Mouse (Mus musculus): ENCODE measurements around the gene Iffo1. TPM values are rescaled to one million over a fixed set of nuclear protein-coding genes. Genes with fewer than 3 reads are reported as not detected.

Gene Iffo1
- polyA plus RNA-seq, 1 experiment: 96.0 TPM

DNA sequence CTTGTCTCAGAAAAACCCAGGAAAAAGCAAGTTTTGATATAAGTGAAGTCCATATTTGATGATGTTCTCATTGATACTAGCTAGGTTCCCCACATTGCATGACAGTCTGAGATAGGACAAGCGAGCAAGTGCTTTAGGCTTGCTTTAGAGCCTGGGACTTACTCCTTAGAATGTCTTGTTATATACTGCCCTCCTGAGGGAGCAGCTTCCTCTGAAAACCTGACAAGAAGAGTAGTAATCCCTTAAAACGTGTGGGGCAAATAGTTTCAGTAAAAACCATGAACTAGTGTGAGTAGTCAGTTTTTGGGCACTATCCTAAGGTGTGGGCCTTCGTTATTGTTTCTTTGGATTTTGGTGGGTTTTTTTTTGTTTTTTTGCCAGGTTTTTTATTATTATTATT lies 1.9 kb upstream of the Iffo1 start:
- H3K4me3 ChIP-seq (replicated peaks; ENCODE audit: insufficient read depth, low read depth, low read length): no peak overlapping the region
- DNase-seq: no peak

DNA sequence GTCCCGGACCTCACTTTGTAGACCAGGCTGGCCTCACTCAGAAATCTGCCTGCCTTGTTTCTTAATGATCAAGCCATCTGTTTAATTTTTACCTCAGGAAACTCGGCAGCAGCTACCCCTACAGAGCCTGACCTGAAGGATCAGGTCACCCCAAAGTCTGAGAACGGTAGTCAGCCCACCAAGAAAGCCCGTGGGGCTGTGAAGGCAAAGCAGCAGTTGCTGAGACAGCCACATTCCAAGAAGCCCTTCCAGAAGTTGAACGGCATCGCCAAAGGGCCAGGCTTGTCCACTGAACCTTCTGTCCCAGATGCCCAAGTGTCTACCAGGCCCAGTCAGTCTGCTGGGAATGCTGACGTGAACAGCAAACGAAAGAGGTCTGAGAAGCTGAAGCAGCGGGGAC lies 1.1 kb upstream of the Iffo1 start:
- no peak for TF ChIP-seq CTCF (IDR thresholded peaks at IDR 0.05; ENCODE audit: borderline replicate concordance, insufficient read depth, low read depth, low read length)
- TF ChIP-seq POLR2A (IDR thresholded peaks at IDR 0.05; ENCODE audit: borderline replicate concordance, insufficient read depth, low read length): no peak
- Histone ChIP-seq H3K4me1 (ENCODE audit: control insufficient read depth, insufficient read depth, low read length) (peaks cover 19% of the 10 kb centered on the region), H3K27ac (ENCODE audit: insufficient read depth, low read length) (no peak overlapping the region), H3K27me3 (ENCODE audit: control insufficient read depth, insufficient read depth, low read length) (no peaks in the 10 kb centered on the region), H3K4me3 (replicated peaks; ENCODE audit: insufficient read depth, low read depth, low read length) (no peak overlapping the region)
- DNase-seq: no peak
- 82% methylated on average over 9 of the region's 9 CpGs for WGBS

More for the DNA sequence above, 1.9 kb upstream of the Iffo1 start:
- peaks cover 12% of the 10 kb centered on the region for H3K4me1 ChIP-seq (ENCODE audit: control insufficient read depth, insufficient read depth, low read length)
- 74% methylated on average over 3 of the region's 3 CpGs for WGBS
- TF ChIP-seq CTCF (IDR thresholded peaks at IDR 0.05; ENCODE audit: borderline replicate concordance, insufficient read depth, low read depth, low read length) (no peak), POLR2A (IDR thresholded peaks at IDR 0.05; ENCODE audit: borderline replicate concordance, insufficient read depth, low read length) (no peak)
- H3K27me3 ChIP-seq (ENCODE audit: control insufficient read depth, insufficient read depth, low read length): no peaks in the 10 kb centered on the region
- no peak overlapping the region for H3K27ac ChIP-seq (ENCODE audit: insufficient read depth, low read length)

DNA sequence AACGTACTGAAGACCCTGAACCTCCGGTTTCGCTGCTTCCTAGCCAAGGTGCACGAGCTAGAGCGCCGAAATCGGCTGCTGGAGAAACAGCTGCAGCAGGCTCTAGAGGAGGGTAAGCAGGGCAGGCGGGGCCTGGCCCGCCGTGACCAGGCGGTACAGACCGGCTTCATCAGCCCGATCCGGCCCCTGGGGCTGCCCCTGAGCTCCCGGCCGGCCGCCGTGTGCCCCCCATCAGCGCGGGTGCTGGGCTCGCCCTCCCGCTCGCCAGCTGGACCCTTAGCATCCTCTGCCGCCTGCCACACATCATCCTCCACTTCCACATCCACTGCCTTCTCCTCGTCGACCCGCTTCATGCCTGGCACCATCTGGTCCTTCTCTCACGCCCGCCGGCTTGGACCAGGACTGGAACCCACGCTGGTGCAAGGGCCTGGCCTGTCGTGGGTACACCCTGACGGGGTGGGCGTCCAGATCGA lies 474 bp downstream of the Iffo1 start:
- no peak for TF ChIP-seq POLR2A (IDR thresholded peaks at IDR 0.05; ENCODE audit: borderline replicate concordance, insufficient read depth, low read length)
- TF ChIP-seq CTCF (IDR thresholded peaks at IDR 0.05; ENCODE audit: borderline replicate concordance, insufficient read depth, low read depth, low read length): no peak
- Histone ChIP-seq H3K27me3 (ENCODE audit: control insufficient read depth, insufficient read depth, low read length) (no peaks in the 10 kb centered on the region), H3K4me1 (ENCODE audit: control insufficient read depth, insufficient read depth, low read length) (peaks cover 28% of the 10 kb centered on the region), H3K27ac (ENCODE audit: insufficient read depth, low read length) (peak overlapping the region; percentile 69), H3K4me3 (replicated peaks; ENCODE audit: insufficient read depth, low read depth, low read length) (peak overlapping the region; percentile 72)
- DNase-seq: peak; percentile 63 to 71
- under 1% methylated on average over 35 of the region's 35 CpGs for WGBS

DNA sequence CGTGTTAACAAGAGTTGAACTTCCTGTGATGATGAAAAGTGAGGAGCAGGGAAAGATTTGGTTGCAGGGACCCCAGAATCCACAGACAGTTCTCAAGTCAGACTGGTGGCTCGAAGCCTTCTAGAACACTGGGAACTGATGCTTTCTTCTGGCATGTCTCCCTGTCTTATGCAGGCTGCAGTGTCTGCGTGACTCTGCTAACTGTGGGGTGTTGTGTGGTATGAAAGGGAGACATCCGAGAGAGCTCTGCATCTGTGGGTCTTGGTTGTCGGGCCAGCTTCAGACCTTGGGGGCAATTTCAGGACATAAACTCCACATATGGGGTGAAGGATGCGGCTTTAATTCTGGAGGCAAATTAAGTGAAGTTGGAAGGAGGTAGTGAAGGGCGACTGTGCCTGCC lies 1.1 kb downstream of the Iffo1 start:
- peak overlapping the region; percentile 72 for H3K4me3 ChIP-seq (replicated peaks; ENCODE audit: insufficient read depth, low read depth, low read length)
- H3K27ac ChIP-seq (ENCODE audit: insufficient read depth, low read length): peak overlapping the region; percentile 89; the same call in 1 of the 2 replicates
- no peaks in the 10 kb centered on the region for H3K27me3 ChIP-seq (ENCODE audit: control insufficient read depth, insufficient read depth, low read length)
- WGBS: 11% methylated on average over 7 of the region's 7 CpGs
- no peak for TF ChIP-seq CTCF (IDR thresholded peaks at IDR 0.05; ENCODE audit: borderline replicate concordance, insufficient read depth, low read depth, low read length)
- no peak for TF ChIP-seq POLR2A (IDR thresholded peaks at IDR 0.05; ENCODE audit: borderline replicate concordance, insufficient read depth, low read length)
- peaks cover 28% of the 10 kb centered on the region for H3K4me1 ChIP-seq (ENCODE audit: control insufficient read depth, insufficient read depth, low read length)
- no peak for DNase-seq

DNA sequence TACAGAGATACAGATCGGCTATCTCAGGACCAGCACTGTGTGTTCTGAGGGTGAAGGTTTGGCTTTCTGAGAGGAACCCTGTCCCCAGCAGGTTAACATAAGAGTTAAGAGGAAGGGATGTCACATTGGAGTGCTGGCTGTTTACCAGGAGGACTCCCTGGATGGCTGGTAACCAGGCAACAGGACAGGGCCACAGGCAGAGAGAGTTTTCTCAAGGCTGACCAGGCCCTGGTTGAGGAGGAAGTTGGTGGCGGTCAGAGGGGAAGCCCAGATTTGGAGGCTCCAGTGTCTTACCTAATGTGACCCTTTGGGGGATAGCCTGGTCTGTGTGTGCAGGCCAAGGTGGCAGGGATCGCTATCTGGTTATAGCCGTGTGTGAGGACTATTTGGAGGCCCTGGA lies 1.8 kb downstream of the Iffo1 start:
- DNase-seq: peak in 1 of 2 experiments; percentile 65
- no peaks in the 10 kb centered on the region for H3K27me3 ChIP-seq (ENCODE audit: control insufficient read depth, insufficient read depth, low read length)
- H3K4me1 ChIP-seq (ENCODE audit: control insufficient read depth, insufficient read depth, low read length): peaks cover 28% of the 10 kb centered on the region
- TF ChIP-seq CTCF (IDR thresholded peaks at IDR 0.05; ENCODE audit: borderline replicate concordance, insufficient read depth, low read depth, low read length) (no peak), POLR2A (IDR thresholded peaks at IDR 0.05; ENCODE audit: borderline replicate concordance, insufficient read depth, low read length) (no peak)
- WGBS: 12% methylated on average over 4 of the region's 4 CpGs
- peak overlapping the region; percentile 89 for H3K27ac ChIP-seq (ENCODE audit: insufficient read depth, low read length)
- H3K4me3 ChIP-seq (replicated peaks; ENCODE audit: insufficient read depth, low read depth, low read length): peak overlapping the region; percentile 72

DNA sequence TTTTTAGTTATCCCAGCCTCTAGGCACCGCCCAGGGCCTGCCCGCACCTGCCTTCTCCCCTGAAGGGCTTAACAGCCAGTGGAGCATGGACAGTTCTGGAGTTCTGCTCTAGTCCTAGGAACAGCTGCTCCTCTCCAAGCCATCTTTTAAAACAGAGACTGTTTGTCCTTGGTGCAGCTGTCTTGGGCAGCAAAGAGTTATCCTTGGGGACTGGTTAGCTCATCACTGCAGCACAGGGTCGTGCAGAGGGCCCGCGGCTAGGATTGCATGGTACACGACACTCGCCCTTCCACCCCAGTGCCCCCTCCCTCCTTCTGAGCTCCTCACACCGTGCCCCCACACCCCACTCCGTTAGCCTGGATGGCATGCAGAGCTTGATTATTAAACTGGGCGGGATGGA lies 2.3 kb downstream of the Iffo1 start:
- peak in 1 of 2 experiments; percentile 36 for DNase-seq

DNA sequence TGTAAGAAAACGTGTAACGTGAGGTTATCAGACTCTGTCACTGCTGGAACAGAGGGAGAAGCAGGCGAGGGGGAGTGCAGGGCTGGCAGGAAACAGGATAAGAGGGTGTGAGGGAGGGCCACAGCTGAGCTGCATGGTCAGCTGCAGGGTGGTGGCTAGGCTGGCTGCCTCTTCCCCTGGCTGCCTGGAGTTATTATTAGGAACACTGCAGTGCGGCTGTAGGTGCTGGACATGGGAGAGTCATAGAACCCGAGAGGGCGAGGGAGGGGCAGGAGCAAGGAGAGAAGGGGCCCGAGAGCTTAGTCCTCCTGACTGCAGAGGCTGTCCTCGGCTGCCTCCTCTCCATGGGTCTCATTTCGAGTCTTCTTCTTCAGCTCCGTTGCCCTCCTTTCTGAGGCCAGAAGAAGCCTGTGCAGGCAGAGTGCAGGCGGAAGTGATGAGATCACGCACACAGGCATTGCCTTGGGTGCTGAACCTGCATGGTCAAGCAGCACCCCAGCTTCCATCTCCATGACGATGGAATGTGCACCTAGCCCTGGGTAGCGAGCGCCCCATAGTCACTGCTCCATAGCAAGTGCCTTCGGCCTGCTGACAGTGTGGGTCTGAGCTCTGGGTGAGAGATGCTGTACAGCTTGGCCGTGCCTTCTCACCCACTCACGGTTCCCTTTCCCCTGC lies 3.3 kb downstream of the Iffo1 start:
- peak; percentile 65 to 72 for DNase-seq
- Histone ChIP-seq H3K27me3 (ENCODE audit: control insufficient read depth, insufficient read depth, low read length) (no peaks in the 10 kb centered on the region), H3K4me3 (replicated peaks; ENCODE audit: insufficient read depth, low read depth, low read length) (peak overlapping the region; percentile 72), H3K4me1 (ENCODE audit: control insufficient read depth, insufficient read depth, low read length) (peaks cover 28% of the 10 kb centered on the region), H3K27ac (ENCODE audit: insufficient read depth, low read length) (peak overlapping the region; percentile 89)
- TF ChIP-seq POLR2A (IDR thresholded peaks at IDR 0.05; ENCODE audit: borderline replicate concordance, insufficient read depth, low read length) (peak; percentile 8; the same call in 1 of the 2 replicates), CTCF (IDR thresholded peaks at IDR 0.05; ENCODE audit: borderline replicate concordance, insufficient read depth, low read depth, low read length) (no peak)
- WGBS: 8% methylated on average over 18 of the region's 18 CpGs

More for the DNA sequence above, 2.3 kb downstream of the Iffo1 start:
- peak overlapping the region; percentile 89 for H3K27ac ChIP-seq (ENCODE audit: insufficient read depth, low read length)
- H3K4me1 ChIP-seq (ENCODE audit: control insufficient read depth, insufficient read depth, low read length): peaks cover 28% of the 10 kb centered on the region
- H3K27me3 ChIP-seq (ENCODE audit: control insufficient read depth, insufficient read depth, low read length): no peaks in the 10 kb centered on the region
- TF ChIP-seq CTCF (IDR thresholded peaks at IDR 0.05; ENCODE audit: borderline replicate concordance, insufficient read depth, low read depth, low read length) (no peak), POLR2A (IDR thresholded peaks at IDR 0.05; ENCODE audit: borderline replicate concordance, insufficient read depth, low read length) (no peak)
- WGBS: 10% methylated on average over 10 of the region's 10 CpGs
- peak overlapping the region; percentile 72 for H3K4me3 ChIP-seq (replicated peaks; ENCODE audit: insufficient read depth, low read depth, low read length)

Data from cerebellum, adult 2 months (tissue).